Mouse (Mus musculus): ENCODE data around the gene Agpat4. TPM values are rescaled to one million over a fixed set of nuclear protein-coding genes. Genes with fewer than 3 reads are reported as not detected.

Gene Agpat4
- polyA plus RNA-seq, 1 experiment = 50.1 TPM

DNA sequence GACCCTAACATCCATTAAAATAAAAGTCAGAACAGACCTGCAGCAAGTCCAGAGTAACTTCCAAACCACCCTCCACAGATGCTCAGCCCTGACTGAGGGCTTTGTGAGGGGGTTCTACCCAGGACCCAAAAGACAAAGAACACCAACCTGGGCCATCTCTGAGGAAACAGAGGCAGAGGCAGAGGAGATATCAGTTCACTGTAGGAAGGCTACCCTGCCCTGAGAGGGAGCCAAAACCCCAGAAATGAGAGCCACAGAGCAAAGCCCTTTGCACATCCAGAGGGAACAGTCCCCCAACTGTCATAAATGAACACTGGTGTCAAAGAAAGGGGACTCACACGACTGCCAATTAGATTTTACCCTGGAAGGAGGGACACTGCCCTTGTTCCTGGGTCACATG is 106.7 kb downstream of the Agpat4 start:
- WGBS = 60% methylated on average over 1 of the region's 1 CpGs
- Histone ChIP-seq H3K27ac (ENCODE audit: insufficient read depth, low read length) (peak overlapping the region; percentile 56), H3K4me3 (replicated peaks; ENCODE audit: insufficient read depth, low read depth, low read length) (no peak overlapping the region), H3K4me1 (ENCODE audit: control insufficient read depth, insufficient read depth, low read length) (peaks cover 56% of the 10 kb centered on the region), H3K27me3 (ENCODE audit: control insufficient read depth, insufficient read depth, low read length) (no peaks in the 10 kb centered on the region)
- TF ChIP-seq POLR2A (IDR thresholded peaks at IDR 0.05; ENCODE audit: borderline replicate concordance, insufficient read depth, low read length) (no peak), CTCF (IDR thresholded peaks at IDR 0.05; ENCODE audit: borderline replicate concordance, insufficient read depth, low read depth, low read length) (peak; percentile 19; the same call in 1 of the 2 replicates)
- peak in 1 of 2 experiments; percentile 38 for DNase-seq

DNA sequence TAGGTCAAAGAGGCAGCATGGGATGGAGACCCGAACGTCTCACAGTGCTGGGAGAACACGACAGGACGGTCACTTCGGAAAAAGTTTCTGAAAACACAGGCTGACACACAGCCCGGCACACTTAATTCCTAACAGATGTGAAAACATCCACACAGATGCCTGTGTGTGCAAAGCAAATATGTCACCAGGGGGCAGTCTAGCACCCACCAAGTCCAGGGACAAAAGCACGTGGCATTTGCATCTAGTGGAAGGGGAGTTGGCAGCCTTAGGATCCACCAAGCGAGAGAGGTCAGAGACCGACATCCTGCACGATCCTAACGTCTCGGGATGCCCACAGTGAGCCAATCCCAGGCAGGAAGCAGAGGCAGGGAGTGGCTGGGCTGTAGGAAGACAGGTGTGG is 108.0 kb downstream of the Agpat4 start:
- H3K27ac ChIP-seq (ENCODE audit: insufficient read depth, low read length) = no peak overlapping the region
- no peak overlapping the region for H3K4me3 ChIP-seq (replicated peaks; ENCODE audit: insufficient read depth, low read depth, low read length)
- TF ChIP-seq POLR2A (IDR thresholded peaks at IDR 0.05; ENCODE audit: borderline replicate concordance, insufficient read depth, low read length) = no peak
- TF ChIP-seq CTCF (IDR thresholded peaks at IDR 0.05; ENCODE audit: borderline replicate concordance, insufficient read depth, low read depth, low read length) = peak; percentile 30; the same call in 1 of the 2 replicates
- H3K4me1 ChIP-seq (ENCODE audit: control insufficient read depth, insufficient read depth, low read length) = peaks cover 55% of the 10 kb centered on the region
- DNase-seq = no peak
- WGBS = 85% methylated on average over 12 of the region's 12 CpGs
- no peaks in the 10 kb centered on the region for H3K27me3 ChIP-seq (ENCODE audit: control insufficient read depth, insufficient read depth, low read length)

DNA sequence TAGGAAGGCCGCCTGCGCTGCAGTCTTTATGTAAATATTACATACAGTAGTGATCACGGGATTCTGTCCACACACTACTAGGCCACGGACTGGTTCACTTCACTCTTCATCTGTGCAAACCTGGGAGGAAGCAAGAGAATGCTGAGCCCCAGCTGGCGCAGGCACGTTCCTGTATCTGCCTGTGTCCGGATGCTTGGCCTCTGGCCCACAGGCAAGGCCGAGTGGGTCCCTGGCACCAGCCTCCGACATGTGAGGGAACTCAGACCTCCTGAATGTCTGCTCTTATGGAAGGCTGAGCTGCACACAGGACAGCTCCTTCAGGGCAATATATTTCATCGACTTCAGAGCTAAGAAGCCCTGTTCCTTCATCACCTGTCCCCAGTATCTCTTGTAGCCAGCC is 109.5 kb downstream of the Agpat4 start:
- Histone ChIP-seq H3K27ac (ENCODE audit: insufficient read depth, low read length) (no peak overlapping the region), H3K4me1 (ENCODE audit: control insufficient read depth, insufficient read depth, low read length) (peaks cover 44% of the 10 kb centered on the region), H3K4me3 (replicated peaks; ENCODE audit: insufficient read depth, low read depth, low read length) (no peak overlapping the region), H3K27me3 (ENCODE audit: control insufficient read depth, insufficient read depth, low read length) (no peaks in the 10 kb centered on the region)
- DNase-seq = peak; percentile 51 to 54
- no peak for TF ChIP-seq POLR2A (IDR thresholded peaks at IDR 0.05; ENCODE audit: borderline replicate concordance, insufficient read depth, low read length)
- 40% methylated on average over 10 of the region's 10 CpGs for WGBS

DNA sequence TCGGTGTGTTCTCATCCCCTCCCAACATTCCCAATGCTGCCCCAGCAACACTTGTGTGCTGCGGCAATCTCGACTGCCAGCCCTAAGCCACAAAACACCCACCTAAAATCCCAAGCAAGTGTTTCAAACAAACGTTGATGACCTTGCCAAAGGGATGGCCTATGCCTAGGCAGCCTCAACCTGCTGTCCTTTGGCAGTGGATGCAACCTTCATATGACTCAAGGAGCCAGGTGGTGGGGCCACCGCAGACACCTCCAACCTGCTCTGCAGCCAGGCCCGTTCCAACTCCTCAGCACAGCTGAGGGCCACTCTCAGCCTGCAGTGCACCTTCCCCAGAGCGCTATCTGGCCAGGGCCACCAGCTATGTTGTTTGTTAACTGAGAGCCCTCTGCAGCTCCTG is 110.0 kb downstream of the Agpat4 start:
- Histone ChIP-seq H3K27me3 (ENCODE audit: control insufficient read depth, insufficient read depth, low read length) (no peaks in the 10 kb centered on the region), H3K27ac (ENCODE audit: insufficient read depth, low read length) (peak overlapping the region; percentile 79), H3K4me1 (ENCODE audit: control insufficient read depth, insufficient read depth, low read length) (peaks cover 40% of the 10 kb centered on the region), H3K4me3 (replicated peaks; ENCODE audit: insufficient read depth, low read depth, low read length) (no peak overlapping the region)
- 22% methylated on average over 7 of the region's 7 CpGs for WGBS
- no peak for TF ChIP-seq POLR2A (IDR thresholded peaks at IDR 0.05; ENCODE audit: borderline replicate concordance, insufficient read depth, low read length)
- TF ChIP-seq CTCF (IDR thresholded peaks at IDR 0.05; ENCODE audit: borderline replicate concordance, insufficient read depth, low read depth, low read length) = no peak
- peak; percentile 60 to 77 for DNase-seq

DNA sequence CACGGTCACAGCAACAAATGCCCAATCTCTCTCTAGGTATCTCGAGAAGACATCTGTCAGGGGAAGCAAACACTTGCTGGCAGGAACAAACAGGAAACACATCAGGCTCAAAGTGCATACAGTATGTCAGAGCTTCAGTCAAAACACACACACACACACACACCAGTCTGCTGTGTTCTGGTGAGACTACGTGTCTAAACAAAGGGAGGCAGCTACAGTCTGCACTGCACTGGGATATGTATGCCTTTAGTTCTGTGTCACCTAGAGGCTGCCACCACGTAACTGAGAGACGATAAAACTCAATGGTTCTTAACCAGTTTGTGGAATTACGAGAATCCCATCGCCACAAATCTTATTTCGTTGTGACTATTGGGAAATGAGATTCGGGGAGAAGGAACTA is 111.3 kb downstream of the Agpat4 start:
- Histone ChIP-seq H3K27me3 (ENCODE audit: control insufficient read depth, insufficient read depth, low read length) (no peaks in the 10 kb centered on the region), H3K4me1 (ENCODE audit: control insufficient read depth, insufficient read depth, low read length) (peaks cover 27% of the 10 kb centered on the region), H3K27ac (ENCODE audit: insufficient read depth, low read length) (no peak overlapping the region), H3K4me3 (replicated peaks; ENCODE audit: insufficient read depth, low read depth, low read length) (no peak overlapping the region)
- TF ChIP-seq CTCF (IDR thresholded peaks at IDR 0.05; ENCODE audit: borderline replicate concordance, insufficient read depth, low read depth, low read length) = no peak
- TF ChIP-seq POLR2A (IDR thresholded peaks at IDR 0.05; ENCODE audit: borderline replicate concordance, insufficient read depth, low read length) = no peak
- DNase-seq = no peak
- WGBS = 93% methylated on average over 9 of the region's 9 CpGs

DNA sequence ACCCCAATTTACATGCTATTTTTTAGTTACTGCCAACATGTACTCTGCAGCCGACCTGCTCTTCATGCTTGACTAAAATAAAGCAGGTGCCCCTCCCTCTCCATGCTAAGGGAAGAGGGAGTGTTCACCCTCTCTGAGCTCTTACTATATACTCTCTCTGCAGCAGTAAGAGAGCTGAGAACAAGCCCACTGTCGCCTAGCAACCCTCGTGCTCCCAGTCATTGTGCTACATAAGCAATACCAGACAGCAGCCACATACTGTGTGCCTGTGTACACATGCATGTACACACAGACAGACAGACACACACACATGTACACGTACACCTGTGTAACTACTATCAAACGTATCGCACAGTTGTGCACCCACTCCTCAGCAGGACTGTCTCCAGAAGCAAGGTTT is 111.7 kb downstream of the Agpat4 start:
- no peak for TF ChIP-seq CTCF (IDR thresholded peaks at IDR 0.05; ENCODE audit: borderline replicate concordance, insufficient read depth, low read depth, low read length)
- no peak overlapping the region for H3K4me3 ChIP-seq (replicated peaks; ENCODE audit: insufficient read depth, low read depth, low read length)
- no peaks in the 10 kb centered on the region for H3K27me3 ChIP-seq (ENCODE audit: control insufficient read depth, insufficient read depth, low read length)
- H3K27ac ChIP-seq (ENCODE audit: insufficient read depth, low read length) = no peak overlapping the region
- WGBS = 68% methylated on average over 6 of the region's 6 CpGs
- no peak for DNase-seq
- H3K4me1 ChIP-seq (ENCODE audit: control insufficient read depth, insufficient read depth, low read length) = peaks cover 24% of the 10 kb centered on the region

DNA sequence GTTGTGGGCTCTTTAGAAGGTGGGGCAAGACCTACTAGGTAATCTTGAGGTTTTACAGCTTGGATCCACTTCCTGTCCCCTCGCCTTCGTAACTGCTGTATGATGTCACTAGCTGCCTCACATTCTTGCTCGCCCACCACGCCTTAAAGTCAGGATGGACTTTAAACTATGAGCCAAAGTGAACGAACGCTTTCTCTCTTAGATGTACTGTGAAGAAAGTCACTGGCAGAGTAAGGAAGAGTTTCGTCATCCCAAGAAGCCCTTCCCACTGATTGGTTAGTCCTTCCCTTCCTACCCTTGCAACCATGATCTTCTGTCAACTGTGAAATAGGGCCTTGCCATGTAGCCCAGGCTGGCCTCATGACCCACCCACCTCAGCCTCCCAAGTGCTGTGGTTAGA is 112.6 kb downstream of the Agpat4 start:
- Histone ChIP-seq H3K4me1 (ENCODE audit: control insufficient read depth, insufficient read depth, low read length) (peaks cover 21% of the 10 kb centered on the region), H3K4me3 (replicated peaks; ENCODE audit: insufficient read depth, low read depth, low read length) (no peak overlapping the region), H3K27me3 (ENCODE audit: control insufficient read depth, insufficient read depth, low read length) (no peaks in the 10 kb centered on the region), H3K27ac (ENCODE audit: insufficient read depth, low read length) (no peak overlapping the region)
- DNase-seq = no peak
- TF ChIP-seq CTCF (IDR thresholded peaks at IDR 0.05; ENCODE audit: borderline replicate concordance, insufficient read depth, low read depth, low read length) (no peak), POLR2A (IDR thresholded peaks at IDR 0.05; ENCODE audit: borderline replicate concordance, insufficient read depth, low read length) (no peak)
- 93% methylated on average over 7 of the region's 7 CpGs for WGBS

DNA sequence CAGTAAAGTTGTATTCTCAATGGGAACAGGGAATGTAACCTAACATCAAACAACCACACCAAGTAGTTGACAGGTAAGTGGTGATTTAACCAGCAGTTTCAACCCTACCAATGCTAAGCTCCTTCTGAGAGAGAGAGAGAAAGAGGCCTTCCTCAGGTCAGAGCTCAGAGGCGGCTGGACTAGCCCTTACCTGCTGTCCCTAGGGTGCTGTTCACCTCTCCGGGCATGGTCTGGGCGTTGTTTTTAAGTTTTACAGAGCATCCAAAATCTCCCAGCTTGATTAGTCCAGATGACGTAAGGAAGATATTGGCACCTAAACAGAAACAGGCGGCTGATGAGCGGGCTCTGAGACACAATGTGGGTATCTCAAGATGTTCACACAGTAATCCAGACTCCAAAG is 114.2 kb downstream of the Agpat4 start:
- DNase-seq = no peak
- TF ChIP-seq CTCF (IDR thresholded peaks at IDR 0.05; ENCODE audit: borderline replicate concordance, insufficient read depth, low read depth, low read length) (no peak), POLR2A (IDR thresholded peaks at IDR 0.05; ENCODE audit: borderline replicate concordance, insufficient read depth, low read length) (no peak)
- 95% methylated on average over 6 of the region's 6 CpGs for WGBS

More for the DNA sequence above, 114.2 kb downstream of the Agpat4 start:
- Histone ChIP-seq H3K27ac (ENCODE audit: insufficient read depth, low read length) (no peak overlapping the region), H3K4me1 (ENCODE audit: control insufficient read depth, insufficient read depth, low read length) (peaks cover 14% of the 10 kb centered on the region), H3K4me3 (replicated peaks; ENCODE audit: insufficient read depth, low read depth, low read length) (no peak overlapping the region), H3K27me3 (ENCODE audit: control insufficient read depth, insufficient read depth, low read length) (no peaks in the 10 kb centered on the region)

All from cerebellum, adult 2 months (tissue).